Mouse (Mus musculus) megakaryocyte, embryonic 14.5 days (primary cell): ENCODE results near the gene Nrl.

Experiments
- FLI1 ChIP-seq: IDR thresholded peaks from 2 replicates; pipeline ENCODE4 v1.6.1; 2012; ENCODE audit warnings: low read length, inconsistent platforms, mixed read lengths
- GATA1 ChIP-seq: IDR thresholded peaks from 3 replicates; pipeline ENCODE4 v1.6.1; 2012; ENCODE audit warnings: mixed read lengths, low read length, inconsistent platforms, borderline replicate concordance

- TF ChIP-seq GATA1 (no peak), FLI1 (no peak)
Measured at GRCm38 (mm10) chr14:55505612-55506011, 19.2 kb downstream of the Nrl start.
